Mouse (Mus musculus): ENCODE data around the gene Stk39. TPM values are rescaled to one million over a fixed set of nuclear protein-coding genes. Genes with fewer than 3 reads are reported as not detected.

Gene Stk39
- polyA plus RNA-seq, 1 experiment from 2014 or later = 7.8 TPM

DNA sequence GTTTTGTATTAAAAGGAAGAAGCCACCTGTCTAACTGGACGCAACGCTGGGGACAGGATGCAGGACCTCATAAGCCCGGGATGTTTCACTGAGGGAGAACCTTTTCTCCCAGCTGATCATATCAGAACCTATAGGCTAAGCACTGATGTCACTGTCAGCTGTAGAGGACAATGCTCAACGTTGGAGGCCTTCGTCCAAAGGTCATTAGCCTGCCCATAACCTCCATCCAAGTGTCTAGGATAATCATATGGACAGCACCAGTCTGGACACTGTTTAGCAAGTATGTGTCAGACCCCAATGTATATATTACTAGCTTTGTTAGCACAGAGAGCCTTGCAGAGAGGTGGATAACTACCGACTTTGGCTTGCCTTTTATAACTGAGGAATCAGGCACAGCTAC is 51.8 kb downstream of the Stk39 start:
- Histone ChIP-seq H3K9ac (ENCODE audit: low read depth, low read length) (no peak overlapping the region), H3K4me3 (ENCODE audit: low read depth, low read length) (no peak overlapping the region), H3K4me1 (replicated peaks; ENCODE audit: control insufficient read depth, insufficient read depth, low read length) (peaks cover 8% of the 10 kb centered on the region), H3K4me2 (no peak overlapping the region), H3K27me3 (replicated peaks; ENCODE audit: control insufficient read depth, insufficient read depth, low read length) (no peaks in the 10 kb centered on the region), H3K27ac (ENCODE audit: low read depth, low read length) (no peak overlapping the region), H3K9me3 (ENCODE audit: control insufficient read depth, low read length) (no peaks in the 10 kb centered on the region), H3K36me3 (ENCODE audit: control insufficient read depth, insufficient read depth, low read length) (no peaks in the 10 kb centered on the region)
- DNase-seq (ENCODE audit: low spot score) = no peak
- ATAC-seq (replicated peaks; ENCODE audit: low FRiP score) = no peak
- 88% methylated on average over 6 of the region's 6 CpGs for WGBS

DNA sequence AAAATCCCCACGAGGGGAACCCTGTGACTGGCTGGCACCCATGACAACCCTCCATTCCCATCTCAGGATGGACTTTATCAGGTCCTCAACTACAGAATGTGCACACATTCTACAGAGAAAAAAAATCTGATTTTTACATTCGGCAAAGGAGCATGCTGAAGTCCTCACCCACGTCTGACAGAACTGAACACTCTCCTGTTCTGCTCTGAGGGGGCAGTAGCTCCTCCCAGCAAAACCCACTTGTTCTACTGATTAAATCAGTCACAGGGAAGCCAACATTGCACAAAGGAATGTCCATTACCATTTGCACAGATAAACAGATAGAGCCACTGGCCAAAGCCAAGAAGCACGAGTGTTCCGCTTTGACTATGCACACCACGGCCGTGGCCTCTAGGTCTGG is 52.3 kb downstream of the Stk39 start:
- Histone ChIP-seq H3K4me1 (replicated peaks; ENCODE audit: control insufficient read depth, insufficient read depth, low read length) (peaks cover 5% of the 10 kb centered on the region), H3K36me3 (ENCODE audit: control insufficient read depth, insufficient read depth, low read length) (no peaks in the 10 kb centered on the region), H3K27ac (ENCODE audit: low read depth, low read length) (no peak overlapping the region), H3K9ac (ENCODE audit: low read depth, low read length) (no peak overlapping the region), H3K9me3 (ENCODE audit: control insufficient read depth, low read length) (no peaks in the 10 kb centered on the region), H3K27me3 (replicated peaks; ENCODE audit: control insufficient read depth, insufficient read depth, low read length) (no peaks in the 10 kb centered on the region), H3K4me3 (ENCODE audit: low read depth, low read length) (no peak overlapping the region), H3K4me2 (no peak overlapping the region)
- 81% methylated on average over 7 of the region's 7 CpGs for WGBS
- DNase-seq (ENCODE audit: low spot score) (no peak), ATAC-seq (replicated peaks; ENCODE audit: low FRiP score) (no peak)

DNA sequence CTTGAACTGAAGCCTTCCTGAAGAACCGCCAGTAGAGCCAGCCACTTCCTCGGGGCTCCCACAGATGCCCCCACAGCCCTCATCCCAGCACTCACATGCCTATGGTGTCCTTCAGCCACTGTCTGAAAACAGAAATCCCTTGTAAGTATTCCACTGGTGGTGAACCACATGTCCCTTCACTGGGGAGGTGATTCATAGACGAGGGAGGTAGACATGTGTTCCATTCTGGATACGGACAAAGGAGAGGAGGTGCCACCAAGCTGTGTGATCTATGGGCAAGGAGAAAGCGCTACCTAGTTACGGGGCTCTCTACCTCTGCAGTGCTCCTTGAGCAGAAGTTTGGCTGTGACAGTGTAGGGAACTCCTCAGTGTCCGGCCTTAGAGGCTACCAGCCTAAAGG is 52.9 kb downstream of the Stk39 start:
- Histone ChIP-seq H3K4me2 (no peak overlapping the region), H3K4me3 (ENCODE audit: low read depth, low read length) (no peak overlapping the region), H3K27me3 (replicated peaks; ENCODE audit: control insufficient read depth, insufficient read depth, low read length) (no peaks in the 10 kb centered on the region), H3K9ac (ENCODE audit: low read depth, low read length) (no peak overlapping the region), H3K27ac (ENCODE audit: low read depth, low read length) (no peak overlapping the region), H3K36me3 (ENCODE audit: control insufficient read depth, insufficient read depth, low read length) (no peaks in the 10 kb centered on the region), H3K9me3 (ENCODE audit: control insufficient read depth, low read length) (no peaks in the 10 kb centered on the region), H3K4me1 (replicated peaks; ENCODE audit: control insufficient read depth, insufficient read depth, low read length) (peaks cover 5% of the 10 kb centered on the region)
- 90% methylated on average over 7 of the region's 7 CpGs for WGBS
- no peak for DNase-seq (ENCODE audit: low spot score)
- ATAC-seq (replicated peaks; ENCODE audit: low FRiP score) = no peak

DNA sequence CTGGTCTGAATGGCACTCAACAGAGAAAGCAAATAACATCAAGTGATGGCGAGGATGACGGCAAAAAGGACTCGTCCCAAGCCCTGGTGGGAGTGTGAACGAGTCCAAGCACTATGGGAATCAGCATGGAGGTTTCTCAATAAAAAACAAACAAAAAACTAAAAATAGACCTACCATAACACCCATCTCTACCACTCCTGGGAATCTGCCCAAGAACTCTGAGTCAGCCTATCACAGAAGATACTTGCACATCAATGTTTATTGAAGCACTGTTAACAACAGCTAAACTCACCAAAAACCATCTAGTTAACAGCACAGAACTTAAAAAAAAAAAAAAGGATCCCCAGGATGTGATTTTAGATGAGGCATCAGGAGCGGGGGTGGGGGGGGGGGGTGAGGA is 55.0 kb downstream of the Stk39 start:
- Histone ChIP-seq H3K27me3 (replicated peaks; ENCODE audit: control insufficient read depth, insufficient read depth, low read length) (no peaks in the 10 kb centered on the region), H3K9ac (ENCODE audit: low read depth, low read length) (no peak overlapping the region), H3K4me2 (no peak overlapping the region), H3K4me1 (replicated peaks; ENCODE audit: control insufficient read depth, insufficient read depth, low read length) (peaks cover 5% of the 10 kb centered on the region), H3K27ac (ENCODE audit: low read depth, low read length) (no peak overlapping the region), H3K36me3 (ENCODE audit: control insufficient read depth, insufficient read depth, low read length) (no peaks in the 10 kb centered on the region), H3K9me3 (ENCODE audit: control insufficient read depth, low read length) (no peaks in the 10 kb centered on the region), H3K4me3 (ENCODE audit: low read depth, low read length) (no peak overlapping the region)
- WGBS = 88% methylated on average over 5 of the region's 5 CpGs
- DNase-seq (ENCODE audit: low spot score) (no peak), ATAC-seq (replicated peaks; ENCODE audit: low FRiP score) (no peak)

DNA sequence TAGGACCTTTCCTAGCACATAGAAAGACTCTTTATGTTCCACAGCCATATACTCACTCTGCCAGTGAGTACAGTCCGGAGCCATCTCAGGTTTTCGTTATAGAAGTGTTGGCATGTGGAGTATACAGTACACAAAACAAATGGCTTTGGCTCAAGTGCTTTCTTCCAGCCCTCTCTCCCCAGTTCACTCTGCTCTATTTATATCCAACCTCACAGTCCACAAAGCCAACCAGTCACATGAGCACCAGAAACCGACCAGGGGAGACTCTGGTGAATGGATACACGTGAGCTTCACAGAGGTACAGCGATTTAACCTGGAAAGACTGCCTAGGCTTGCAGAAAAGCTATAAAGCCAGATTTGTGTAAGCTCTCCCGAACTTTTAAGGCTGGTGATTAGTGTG is 56.4 kb downstream of the Stk39 start:
- WGBS = 80% methylated on average over 6 of the region's 6 CpGs
- Histone ChIP-seq H3K4me2 (no peak overlapping the region), H3K9me3 (ENCODE audit: control insufficient read depth, low read length) (no peaks in the 10 kb centered on the region), H3K36me3 (ENCODE audit: control insufficient read depth, insufficient read depth, low read length) (no peaks in the 10 kb centered on the region), H3K27me3 (replicated peaks; ENCODE audit: control insufficient read depth, insufficient read depth, low read length) (no peaks in the 10 kb centered on the region), H3K27ac (ENCODE audit: low read depth, low read length) (no peak overlapping the region), H3K4me3 (ENCODE audit: low read depth, low read length) (no peak overlapping the region), H3K9ac (ENCODE audit: low read depth, low read length) (no peak overlapping the region), H3K4me1 (replicated peaks; ENCODE audit: control insufficient read depth, insufficient read depth, low read length) (no peaks in the 10 kb centered on the region; the same call in 1 of the 2 replicates)
- no peak for ATAC-seq (replicated peaks; ENCODE audit: low FRiP score)
- no peak for DNase-seq (ENCODE audit: low spot score)

DNA sequence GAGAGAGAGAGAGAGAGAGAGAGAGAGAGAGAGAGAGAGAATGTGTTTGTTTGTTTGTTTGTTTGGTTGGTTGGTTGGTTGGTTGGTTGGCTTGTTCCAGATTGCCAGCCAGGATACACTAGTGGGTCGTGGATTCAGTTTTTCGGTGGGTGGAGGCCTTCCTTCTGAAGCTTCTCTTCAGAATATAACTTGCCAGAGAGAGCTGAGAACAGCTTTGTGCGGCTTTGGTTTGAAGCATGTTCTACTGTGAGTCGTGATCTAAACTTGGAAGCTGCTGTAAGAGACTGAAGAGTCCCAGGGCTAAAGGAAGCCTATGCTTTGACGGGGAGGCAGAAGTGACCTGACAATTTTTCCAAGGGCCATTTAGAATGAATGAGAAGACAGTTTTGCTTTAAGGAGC is 59.9 kb downstream of the Stk39 start:
- DNase-seq (ENCODE audit: low spot score) (no peak), ATAC-seq (replicated peaks; ENCODE audit: low FRiP score) (no peak)
- H3K27me3 ChIP-seq (replicated peaks; ENCODE audit: control insufficient read depth, insufficient read depth, low read length) = no peaks in the 10 kb centered on the region
- H3K4me1 ChIP-seq (replicated peaks; ENCODE audit: control insufficient read depth, insufficient read depth, low read length) = peaks cover 8% of the 10 kb centered on the region
- H3K36me3 ChIP-seq (ENCODE audit: control insufficient read depth, insufficient read depth, low read length) = no peaks in the 10 kb centered on the region
- 84% methylated on average over 5 of the region's 5 CpGs for WGBS
- no peak overlapping the region for H3K4me3 ChIP-seq (ENCODE audit: low read depth, low read length)
- H3K4me2 ChIP-seq = no peak overlapping the region
- H3K9me3 ChIP-seq (ENCODE audit: control insufficient read depth, low read length) = no peaks in the 10 kb centered on the region
- H3K9ac ChIP-seq (ENCODE audit: low read depth, low read length) = no peak overlapping the region
- H3K27ac ChIP-seq (ENCODE audit: low read depth, low read length) = no peak overlapping the region

DNA sequence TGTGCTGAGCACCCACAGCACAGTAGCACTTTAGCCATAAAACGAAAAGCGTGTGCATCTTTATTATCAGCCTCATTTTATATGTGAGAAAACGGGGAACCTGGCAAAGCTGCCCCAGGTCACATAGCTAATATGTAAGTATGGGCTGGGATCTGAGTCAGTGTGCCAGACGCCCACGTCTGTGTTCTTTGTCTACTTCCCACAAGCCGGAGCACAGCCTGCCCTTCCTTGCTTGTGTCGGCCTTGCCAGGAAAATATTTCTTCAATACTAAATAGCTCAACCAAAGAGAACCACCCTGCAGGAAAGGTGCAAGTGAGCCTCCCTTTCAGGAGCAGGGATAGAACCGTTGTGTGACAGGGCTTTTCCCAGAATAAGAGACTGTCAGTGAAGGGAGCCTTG is 60.9 kb downstream of the Stk39 start:
- ATAC-seq (replicated peaks; ENCODE audit: low FRiP score) (no peak), DNase-seq (ENCODE audit: low spot score) (no peak)
- peaks cover 8% of the 10 kb centered on the region for H3K4me1 ChIP-seq (replicated peaks; ENCODE audit: control insufficient read depth, insufficient read depth, low read length)
- H3K9ac ChIP-seq (ENCODE audit: low read depth, low read length) = no peak overlapping the region
- H3K4me3 ChIP-seq (ENCODE audit: low read depth, low read length) = no peak overlapping the region
- H3K27ac ChIP-seq (ENCODE audit: low read depth, low read length) = no peak overlapping the region
- H3K9me3 ChIP-seq (ENCODE audit: control insufficient read depth, low read length) = no peaks in the 10 kb centered on the region
- no peaks in the 10 kb centered on the region for H3K36me3 ChIP-seq (ENCODE audit: control insufficient read depth, insufficient read depth, low read length)
- no peak overlapping the region for H3K4me2 ChIP-seq
- no peaks in the 10 kb centered on the region for H3K27me3 ChIP-seq (replicated peaks; ENCODE audit: control insufficient read depth, insufficient read depth, low read length)
- WGBS = 88% methylated on average over 8 of the region's 8 CpGs

DNA sequence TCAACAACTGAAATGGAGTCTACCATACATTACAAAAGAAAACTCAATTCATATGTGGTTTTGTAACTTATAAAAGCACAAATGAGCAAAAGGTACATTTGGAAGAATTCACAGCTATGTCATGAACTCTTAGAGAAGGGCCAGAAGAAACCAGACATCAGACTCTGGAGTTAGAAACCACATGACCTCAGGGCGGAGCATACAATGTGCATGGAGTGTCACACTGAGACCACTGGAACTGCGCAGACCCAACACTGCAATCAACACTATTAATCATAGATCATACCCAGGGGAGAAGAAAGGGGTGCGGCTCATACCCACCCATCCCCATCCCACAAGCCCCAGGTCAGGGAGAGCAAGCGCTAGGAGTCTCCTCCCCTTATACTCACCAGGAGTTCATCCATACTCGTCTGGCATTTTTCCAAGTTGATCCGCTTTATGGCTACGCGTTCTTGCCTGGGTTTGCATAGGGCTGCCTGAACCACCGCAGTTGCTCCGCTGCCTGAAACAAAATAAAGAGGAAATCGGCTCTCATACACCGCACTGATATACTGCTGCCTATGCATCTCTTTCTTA is 62.3 kb downstream of the Stk39 start:
- ATAC-seq (replicated peaks; ENCODE audit: low FRiP score) (no peak), DNase-seq (ENCODE audit: low spot score) (no peak)
- no peaks in the 10 kb centered on the region for H3K36me3 ChIP-seq (ENCODE audit: control insufficient read depth, insufficient read depth, low read length)
- H3K9ac ChIP-seq (ENCODE audit: low read depth, low read length) = no peak overlapping the region
- no peaks in the 10 kb centered on the region for H3K27me3 ChIP-seq (replicated peaks; ENCODE audit: control insufficient read depth, insufficient read depth, low read length)
- no peak overlapping the region for H3K4me2 ChIP-seq
- H3K27ac ChIP-seq (ENCODE audit: low read depth, low read length) = no peak overlapping the region
- no peak overlapping the region for H3K4me3 ChIP-seq (ENCODE audit: low read depth, low read length)
- peaks cover 8% of the 10 kb centered on the region for H3K4me1 ChIP-seq (replicated peaks; ENCODE audit: control insufficient read depth, insufficient read depth, low read length)
- no peaks in the 10 kb centered on the region for H3K9me3 ChIP-seq (ENCODE audit: control insufficient read depth, low read length)
- 87% methylated on average over 12 of the region's 12 CpGs for WGBS

DNA sequence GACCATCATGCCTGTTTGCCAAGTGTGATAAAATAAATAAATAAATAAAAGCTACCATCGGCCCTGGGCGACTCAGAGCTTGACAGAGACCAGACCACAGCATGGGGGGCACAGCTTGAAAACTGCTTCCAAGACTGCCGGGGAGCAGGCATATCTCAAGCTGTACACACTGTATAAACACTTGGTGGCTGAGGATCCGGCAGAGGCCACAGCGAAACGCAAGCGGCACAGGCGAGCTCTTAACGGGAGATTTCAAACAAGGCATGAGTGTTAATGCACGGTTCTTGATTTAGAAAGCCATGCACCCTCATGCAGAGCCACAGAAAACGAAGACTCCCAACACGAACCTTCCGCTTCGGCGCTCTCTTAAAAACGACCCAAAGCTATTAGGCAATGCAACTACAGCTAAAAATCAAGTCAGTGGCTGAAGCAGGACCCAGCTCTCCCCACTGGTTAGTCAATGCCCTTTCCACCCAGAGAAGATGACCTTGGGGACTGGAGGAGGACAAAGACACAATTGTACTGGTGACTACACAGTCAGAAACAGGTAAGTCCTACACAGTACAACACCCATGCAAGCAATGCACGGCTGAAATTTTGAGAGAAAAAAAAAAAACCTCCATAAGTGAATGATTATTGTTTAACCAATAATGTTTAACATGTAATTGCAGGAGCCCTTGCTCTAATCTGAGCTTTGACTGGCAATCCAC is 63.6 kb downstream of the Stk39 start:
- H3K4me1 ChIP-seq (replicated peaks; ENCODE audit: control insufficient read depth, insufficient read depth, low read length) = peaks cover 8% of the 10 kb centered on the region
- H3K4me2 ChIP-seq = no peak overlapping the region
- no peak overlapping the region for H3K9ac ChIP-seq (ENCODE audit: low read depth, low read length)
- 65% methylated on average over 17 of the region's 17 CpGs for WGBS
- no peak for ATAC-seq (replicated peaks; ENCODE audit: low FRiP score)
- no peaks in the 10 kb centered on the region for H3K27me3 ChIP-seq (replicated peaks; ENCODE audit: control insufficient read depth, insufficient read depth, low read length)
- no peak overlapping the region for H3K27ac ChIP-seq (ENCODE audit: low read depth, low read length)
- no peaks in the 10 kb centered on the region for H3K9me3 ChIP-seq (ENCODE audit: control insufficient read depth, low read length)
- H3K36me3 ChIP-seq (ENCODE audit: control insufficient read depth, insufficient read depth, low read length) = no peaks in the 10 kb centered on the region
- no peak for DNase-seq (ENCODE audit: low spot score)
- H3K4me3 ChIP-seq (ENCODE audit: low read depth, low read length) = no peak overlapping the region

Measured in liver, embryonic 11.5 days (tissue).